Mouse (Mus musculus) embryo, embryonic 10 days (tissue): Measurements from ENCODE around the gene Heg1.

Experiments
- DNase-seq: peaks from one replicate; pipeline ENCODE4 v3.0.0-alpha.2; 2015; ENCODE audit warnings: low spot score

Gene Heg1

DNA sequence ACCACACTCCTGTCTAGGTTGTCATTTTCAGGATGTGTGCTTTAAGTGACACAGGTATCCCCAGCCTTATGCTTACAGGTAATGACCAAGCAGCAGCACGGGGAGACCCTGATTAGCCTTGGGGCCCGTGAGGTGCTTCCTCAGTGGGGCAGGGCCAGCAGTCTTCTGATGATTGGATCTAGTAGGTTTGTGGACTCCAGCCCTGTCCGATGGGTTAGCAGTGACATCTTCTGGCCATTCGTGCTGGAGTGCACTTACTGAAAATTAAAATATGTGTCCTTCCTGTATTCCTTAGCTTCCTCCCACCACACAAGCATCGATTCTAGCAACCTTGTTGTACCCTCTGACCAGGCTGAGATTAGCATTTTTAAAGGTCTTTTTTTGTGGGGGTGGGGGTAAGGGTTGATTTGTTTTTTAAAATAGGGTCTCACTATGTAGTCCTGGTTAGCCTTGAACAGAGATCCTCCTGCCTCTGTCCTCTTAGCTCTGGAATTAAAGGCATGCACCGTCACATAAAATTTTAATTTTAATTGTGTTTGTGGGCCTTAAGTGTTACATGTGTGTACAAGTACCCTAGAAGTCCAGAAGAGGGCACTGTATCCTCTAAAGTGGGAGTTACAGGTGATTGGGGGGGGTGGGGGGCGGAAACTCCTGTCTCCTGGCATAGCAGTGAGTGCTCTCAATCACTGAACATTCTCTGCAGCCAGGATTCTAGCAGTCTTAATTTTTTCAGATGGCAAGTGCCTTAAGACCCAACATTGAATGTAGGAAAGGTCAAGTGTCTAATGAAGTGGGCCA lies 60.7 kb downstream of the Heg1 start:
- DNase-seq = peak; percentile 64

DNA sequence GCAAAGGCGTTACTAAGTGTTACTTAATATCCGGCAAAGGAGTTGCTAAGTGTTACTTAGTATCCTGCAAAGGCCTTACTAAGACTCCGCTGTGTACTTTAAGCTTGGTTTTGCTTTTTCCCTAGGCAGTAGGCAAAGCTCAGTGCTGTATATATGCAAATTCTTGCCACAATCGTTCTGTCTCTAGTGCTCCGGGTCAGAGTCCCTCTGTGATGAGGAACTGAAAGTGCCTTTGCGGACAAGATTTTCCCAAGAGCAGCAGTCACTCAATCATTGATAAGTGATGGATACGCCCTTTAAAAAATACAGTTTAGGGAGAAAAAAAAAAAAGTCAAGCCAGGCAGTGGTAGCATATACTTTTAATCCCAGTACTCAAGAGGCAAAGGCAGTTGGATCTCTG lies 61.3 kb downstream of the Heg1 start:
- DNase-seq = no peak

DNA sequence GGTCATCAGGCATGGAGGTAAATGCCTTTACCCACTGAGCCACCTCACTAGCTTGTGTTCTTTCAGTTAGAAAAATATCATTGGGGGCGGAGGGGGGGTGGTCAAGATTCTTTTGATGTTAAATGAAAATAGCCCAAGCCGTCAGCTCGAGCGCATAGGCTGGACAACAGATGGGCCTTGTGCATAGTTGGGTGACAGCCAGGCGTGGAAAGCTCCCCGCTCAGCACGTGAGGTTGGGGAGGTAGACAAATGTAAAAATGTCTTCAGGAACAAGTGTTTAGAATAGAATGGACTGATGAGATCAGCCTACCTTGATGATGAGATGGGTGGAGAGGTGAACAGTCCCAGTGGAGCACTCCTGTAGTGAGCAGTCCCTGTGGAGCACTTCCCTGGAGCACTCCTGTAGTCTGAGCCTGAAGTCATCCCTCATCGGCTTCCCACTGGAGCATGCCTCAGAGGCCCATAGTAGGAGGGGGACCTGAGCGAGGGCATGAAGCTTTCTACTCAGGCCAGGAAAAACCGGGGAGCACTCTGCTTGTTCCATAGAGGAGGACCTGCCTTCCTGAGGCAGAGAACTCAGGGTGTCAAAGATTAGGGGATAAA lies 62.0 kb downstream of the Heg1 start:
- DNase-seq = no peak

DNA sequence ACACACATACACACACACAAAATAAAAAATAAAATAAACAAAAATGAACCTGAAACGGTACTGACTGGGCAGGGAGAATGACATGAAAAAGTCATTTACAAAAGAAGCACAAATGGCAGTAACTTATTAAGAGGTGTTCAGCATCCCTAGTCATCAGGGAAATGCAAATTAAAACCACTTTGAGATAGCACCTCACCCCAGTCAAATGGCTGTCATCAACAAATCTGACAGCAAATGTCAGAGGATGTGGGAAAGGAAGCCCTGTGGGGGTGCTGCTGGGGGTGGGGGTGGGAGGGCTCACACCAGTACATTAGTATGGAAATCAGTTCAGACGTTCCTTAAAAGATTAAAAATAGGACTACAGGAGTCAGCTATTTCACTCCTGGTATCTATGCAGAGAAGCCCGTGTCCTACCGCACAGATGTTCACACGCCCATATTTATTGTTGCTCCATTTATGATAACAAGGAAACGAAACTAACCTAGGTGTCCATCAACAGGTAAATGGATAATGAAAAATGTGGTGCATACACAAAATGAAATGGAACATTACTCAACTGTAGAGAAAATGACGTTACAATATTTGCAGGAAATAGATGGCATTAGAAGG lies 63.3 kb downstream of the Heg1 start:
- no peak for DNase-seq

DNA sequence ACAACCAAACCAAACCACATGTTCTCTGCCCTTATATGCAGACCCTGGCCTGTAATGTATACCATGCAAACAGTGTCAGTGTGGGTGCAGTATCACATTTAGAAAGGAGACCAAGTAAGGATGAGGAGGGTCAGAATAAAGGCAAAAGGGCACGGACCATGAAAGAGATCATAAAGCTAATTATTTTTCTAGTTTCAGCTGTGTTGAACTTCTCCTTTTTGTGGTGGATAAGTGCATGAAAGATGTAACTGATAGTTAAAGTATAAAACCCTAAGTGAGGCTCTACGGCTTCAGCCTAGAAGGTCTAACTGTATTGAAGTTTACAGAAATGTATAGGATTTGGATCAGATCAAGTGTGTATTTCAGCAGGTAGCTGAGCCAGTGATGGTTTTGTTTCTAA lies 63.8 kb downstream of the Heg1 start:
- no peak for DNase-seq

DNA sequence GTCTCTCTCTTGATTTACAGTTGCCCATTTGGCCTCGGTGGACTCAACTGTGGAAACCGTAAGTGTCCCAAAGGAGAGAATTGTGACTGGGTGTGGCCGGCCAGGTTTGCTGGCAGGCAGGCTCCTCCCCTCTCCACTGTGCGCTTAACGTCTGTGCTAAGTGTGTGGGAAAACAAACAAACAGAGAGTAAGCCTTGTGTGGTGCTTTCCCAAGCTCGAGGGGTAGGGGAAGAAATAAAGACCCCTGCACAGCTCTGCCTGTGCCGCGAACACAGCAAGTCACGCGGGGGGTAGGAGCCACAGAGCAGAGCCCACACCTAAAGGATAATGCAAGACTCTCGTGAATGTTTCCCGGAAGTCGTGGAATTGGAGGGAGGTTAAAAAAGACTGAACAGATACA lies 67.0 kb downstream of the Heg1 start:
- no peak for DNase-seq

DNA sequence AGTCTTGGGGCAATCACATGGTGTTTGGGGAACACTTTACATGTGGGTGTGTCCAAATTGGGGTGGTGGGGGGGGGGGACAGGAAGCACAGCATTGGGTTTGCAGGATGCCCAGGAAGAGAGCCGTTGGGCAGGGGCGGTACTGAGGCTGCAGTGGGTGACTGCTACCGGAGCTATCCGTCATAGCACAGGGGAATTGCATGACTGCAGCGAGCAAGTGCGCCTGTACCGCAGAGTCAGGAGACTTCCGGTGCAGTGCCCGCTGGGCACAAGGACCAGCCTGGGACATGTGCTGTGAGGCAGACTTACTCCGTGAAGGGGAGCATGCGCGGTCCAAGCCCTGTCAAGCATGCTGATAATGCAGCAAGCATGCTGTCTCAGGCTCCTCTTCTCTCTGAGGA lies 67.4 kb downstream of the Heg1 start:
- DNase-seq = no peak

DNA sequence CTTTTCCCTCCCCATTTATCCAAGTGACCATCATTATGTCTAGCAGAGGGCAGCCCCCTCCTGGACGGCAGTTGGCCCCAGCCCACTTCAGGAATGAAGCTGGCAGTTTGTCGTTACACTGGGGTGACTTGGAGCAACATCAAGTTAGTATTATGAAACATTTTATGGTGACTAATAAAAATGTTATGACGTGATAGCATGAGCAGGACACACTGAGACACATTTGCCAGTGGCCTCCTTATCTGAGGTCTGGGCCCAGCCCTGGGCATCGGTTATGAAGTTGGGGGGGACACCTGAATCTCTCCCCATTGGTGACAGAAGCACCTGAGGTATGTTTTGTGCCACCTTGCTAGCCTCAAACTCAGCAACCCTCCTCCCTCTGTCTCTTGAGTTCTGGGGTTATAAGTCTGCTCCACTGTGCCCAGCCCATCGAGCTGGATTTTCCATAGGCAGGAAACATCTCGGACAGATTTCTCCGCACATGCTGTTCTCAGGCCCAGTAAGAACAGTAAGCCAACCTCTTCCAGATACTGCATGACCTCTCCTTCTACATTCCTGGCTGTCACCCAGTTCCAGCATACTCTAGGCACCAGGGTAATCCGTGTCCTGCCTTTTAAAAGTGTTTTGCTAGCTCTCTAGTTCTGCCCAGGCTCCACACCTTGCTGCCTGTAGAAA lies 68.9 kb downstream of the Heg1 start:
- DNase-seq = no peak

DNA sequence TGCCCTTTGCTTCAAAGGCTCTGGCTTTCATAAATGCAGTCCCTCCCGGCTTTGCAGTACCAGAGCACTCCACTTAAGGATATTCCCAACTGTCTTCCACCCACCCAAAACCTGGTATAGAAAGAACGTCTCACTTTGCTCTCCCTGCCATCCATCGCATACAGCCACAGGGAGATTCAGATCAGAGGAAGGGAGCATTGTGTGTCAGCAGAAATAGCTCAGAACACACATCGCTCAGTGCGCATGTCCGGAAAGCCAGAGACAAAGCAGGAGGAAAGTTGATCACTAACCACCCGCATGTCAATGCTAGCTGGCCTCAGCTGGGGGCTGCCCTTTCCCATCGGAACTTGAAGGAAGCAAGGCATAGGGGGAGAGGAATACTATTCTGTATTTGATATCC lies 71.1 kb downstream of the Heg1 start:
- no peak for DNase-seq

DNA sequence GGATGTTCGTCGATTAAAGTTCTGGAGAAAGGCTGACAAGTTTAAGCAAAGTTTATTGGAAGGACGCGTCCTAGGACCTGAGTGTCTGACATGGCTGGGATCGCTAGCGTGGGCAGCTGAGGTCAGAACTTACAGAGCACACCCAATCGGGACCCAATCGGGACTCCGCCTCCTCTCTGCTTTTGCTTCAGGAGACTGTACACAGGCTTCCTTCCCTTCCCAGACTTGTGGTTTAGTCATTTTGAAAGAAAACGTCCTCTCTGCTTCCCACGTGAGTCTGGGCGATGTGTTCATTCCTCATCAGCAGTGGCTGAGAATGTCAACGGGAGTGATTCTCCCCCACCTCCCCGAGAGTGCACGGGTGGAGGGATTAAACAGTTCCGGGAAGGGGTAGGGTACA lies 71.8 kb downstream of the Heg1 start:
- DNase-seq = no peak

DNA sequence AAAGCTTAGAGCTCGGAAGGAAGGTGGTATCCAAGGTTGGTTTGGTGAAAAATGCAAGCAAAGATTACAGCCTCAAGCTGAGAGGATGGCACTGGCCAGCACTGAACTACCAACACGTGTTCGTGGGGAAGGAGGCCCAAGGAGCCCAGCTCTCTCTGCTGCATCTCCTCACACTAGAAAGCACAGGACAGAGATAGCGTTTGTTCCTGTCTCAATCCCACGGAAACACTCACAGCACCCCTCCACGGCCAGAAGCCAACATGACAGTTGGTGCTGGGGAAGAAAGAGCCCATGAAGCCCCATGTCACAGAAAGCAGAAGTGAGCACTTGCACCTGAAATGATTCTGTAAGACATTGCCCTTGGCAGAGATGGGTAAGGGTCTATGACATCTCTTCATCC lies 72.2 kb downstream of the Heg1 start:
- no peak for DNase-seq

DNA sequence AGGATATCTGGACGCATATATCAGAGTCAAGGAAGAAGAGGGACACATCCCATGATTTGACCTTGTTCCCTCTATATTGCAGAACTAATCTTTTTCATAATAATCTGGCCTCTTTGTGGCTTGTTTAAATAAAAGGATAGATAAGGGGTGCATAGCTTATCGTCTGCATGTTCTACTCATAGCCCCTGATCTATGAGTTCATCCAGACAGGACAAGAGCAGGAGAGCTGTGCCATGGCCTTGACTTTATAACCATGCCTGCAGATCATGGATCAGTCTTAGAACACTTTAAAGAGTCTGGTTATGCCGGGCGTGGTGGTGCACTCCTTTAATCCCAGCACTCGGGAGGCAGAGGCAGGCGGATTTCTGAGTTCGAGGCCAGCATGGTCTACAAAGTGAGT lies 75.0 kb downstream of the Heg1 start:
- no peak for DNase-seq

DNA sequence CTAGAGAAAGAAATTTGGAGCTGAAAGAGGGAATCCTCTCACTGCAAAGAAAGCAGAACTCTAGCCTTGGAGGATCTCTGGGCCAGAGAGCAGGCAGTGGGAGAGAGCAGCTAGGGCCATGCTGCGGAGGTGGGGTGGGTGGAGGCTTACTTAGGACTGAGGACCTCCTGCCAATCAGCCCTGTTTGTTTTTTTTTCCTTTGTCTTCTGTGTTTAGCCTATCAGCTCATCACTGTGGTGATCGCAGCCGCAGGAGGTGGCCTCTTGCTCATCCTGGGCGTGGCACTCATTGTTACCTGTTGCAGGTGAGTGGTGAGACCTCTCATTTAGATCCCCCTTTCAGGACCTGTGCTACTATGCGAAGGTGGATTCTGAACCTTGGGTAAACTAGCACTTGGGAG lies 76.4 kb downstream of the Heg1 start:
- DNase-seq = no peak

DNA sequence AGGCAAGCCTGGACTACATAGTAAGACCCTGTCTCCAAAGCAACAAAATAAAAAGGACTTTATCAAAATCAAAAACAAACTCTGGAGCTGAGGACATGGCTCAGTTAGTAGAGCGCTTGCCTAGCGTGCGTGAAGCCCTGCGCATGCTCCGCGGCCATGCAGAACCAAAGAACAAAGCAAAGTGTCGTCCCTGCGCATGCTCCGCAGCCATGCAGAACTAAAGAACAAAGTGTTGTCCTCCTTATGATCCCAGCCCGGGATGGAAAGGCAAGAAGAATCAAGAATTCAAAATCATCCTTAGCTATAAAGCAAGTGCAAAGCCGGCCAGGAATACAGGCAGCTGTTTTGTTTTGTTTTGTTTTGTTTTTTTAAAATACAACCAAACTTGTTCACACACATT lies 76.8 kb downstream of the Heg1 start:
- peak; percentile 42 for DNase-seq

DNA sequence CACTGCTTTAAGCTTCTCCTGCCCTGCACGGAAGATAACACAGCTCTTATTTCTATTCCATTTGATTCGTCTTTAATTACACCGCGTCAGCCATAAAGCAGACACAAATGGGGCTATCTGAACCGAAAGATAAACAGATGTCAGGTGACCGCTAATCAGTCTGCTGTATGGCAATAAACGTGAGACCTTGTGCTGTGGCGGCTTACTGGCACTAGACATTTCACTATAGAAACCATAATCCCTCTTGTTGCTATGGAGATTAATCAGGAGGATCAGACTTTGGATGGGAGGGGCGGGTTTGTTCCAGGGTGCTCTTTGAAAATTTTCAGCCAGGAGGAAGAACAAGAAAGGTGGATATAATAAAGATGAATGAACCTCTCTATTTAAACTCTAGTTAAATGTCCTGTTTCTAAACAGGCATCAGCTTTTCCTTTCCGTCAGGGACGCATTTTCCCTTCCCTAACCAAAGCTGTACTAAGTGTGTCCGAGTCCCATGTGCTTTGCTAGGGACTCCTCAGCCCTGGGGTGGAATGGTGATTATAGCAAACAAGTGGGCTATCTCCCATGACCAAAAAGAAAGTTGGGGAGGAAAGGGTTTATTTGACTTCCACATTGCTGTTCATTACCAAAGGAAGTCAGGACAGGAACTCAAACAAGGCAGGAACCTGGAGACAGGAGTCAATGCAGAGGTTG lies 80.5 kb downstream of the Heg1 start:
- DNase-seq = peak; percentile 62

DNA sequence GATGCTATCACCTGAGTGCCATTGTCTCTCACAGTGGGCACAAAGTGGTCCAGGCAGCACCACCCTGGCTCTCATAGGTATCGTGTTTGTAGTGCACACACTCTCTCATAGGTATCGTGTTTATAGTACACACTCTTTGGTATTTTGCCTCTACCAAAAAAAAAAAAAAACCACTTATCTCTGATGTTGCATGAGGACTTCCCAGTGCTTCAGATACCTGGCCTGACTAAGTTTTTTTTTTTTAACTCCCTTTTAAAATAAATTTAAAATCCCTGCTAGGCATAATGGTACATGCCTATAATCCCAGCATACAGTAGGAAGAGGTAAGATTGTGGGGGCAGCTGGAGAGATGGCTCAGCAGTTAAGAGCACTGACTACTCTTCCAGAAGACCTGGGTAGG lies 81.3 kb downstream of the Heg1 start:
- DNase-seq = no peak

DNA sequence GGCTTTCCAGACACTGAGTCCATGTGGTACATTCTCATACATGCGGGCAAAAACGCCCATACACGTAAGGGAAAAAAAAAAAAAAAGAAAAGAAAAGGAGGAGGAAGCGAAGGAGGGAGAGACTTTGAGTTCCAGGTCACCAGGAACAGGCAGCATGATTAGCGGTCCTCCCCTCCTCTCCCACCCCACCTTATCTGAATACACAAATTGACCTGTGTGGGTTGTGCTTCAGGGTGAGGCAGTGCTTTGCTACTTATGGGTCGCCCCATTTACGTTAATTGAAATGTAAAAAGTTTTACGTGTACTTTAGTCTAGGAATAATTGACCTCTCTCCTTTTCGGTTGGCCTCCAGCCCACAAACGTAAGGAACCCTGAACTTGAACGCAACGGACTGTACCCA lies 82.1 kb downstream of the Heg1 start:
- DNase-seq = no peak

DNA sequence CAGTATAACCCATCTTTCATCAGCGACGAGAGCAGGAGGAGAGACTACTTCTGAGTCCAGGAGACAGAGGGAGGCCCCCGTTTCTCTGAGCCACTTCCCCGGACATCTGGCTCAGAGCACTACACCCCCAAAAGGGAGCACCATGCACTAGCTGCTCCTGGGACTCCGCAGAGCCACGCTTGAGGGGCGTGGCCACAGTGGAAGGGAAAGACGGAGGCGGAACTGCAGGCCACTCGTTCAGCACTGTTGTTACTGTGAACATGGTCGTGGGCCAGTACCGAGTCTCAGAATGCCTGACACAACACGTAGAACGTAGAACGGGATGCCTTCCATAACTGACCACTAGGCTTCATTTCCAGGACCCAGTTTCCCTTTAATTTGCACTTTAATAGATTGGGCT lies 82.6 kb downstream of the Heg1 start:
- no peak for DNase-seq

DNA sequence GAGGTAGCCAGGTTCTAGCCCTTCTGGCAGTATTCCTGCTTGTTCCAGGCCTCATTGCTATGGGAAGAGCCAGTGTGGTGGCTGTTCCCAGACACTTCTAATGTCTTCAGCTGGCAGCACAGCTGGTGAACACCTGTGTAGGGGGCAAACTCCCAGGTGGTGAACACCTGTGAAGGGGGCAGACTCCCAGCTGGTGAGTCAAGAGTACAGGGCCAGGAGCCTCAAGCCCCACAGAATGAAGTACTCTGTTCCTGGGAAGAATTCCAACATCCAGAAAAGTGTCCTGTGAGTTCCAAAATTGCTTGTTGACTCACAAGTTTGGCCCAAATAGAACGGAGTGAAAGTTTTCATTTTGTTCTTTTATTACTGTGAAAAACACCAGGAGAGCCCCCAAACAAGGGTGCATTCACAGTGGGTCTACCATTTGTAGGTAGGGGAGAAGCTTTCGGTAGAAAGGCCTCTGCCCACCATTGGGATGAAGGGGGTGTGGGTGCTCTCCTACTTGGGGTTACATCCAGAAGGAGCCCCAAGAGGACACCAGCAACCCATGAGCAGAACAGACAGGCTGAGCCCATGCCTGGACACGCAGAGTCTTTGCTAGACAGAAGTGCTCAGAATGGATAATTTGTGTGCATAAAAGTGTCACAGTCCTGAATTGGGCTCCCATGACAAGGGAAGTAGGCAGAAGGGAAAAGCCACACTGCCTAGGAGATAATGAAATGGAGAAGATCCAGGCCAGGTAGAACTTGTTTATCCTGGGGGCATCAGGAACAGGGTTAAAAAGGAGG lies 84.5 kb downstream of the Heg1 start:
- DNase-seq = no peak

DNA sequence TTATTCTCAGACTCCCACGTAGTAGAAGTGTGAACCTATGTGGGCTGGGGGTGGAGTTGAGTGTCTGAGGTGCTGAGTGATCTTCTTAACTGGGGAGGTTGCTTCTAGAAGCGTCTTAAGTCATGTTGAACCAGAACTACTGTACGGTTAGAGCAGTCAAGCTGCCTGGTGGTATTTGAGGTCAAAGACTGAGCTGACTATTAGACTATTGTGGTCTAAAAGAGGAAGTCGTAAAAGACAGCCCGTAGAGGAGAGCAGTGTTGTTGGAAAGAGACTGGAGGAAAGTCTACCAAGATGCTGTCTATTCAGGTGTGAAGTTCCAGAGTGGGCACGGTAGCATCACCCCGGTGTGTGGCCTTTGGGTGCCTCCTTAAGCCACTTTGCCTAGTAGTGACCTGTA lies 85.7 kb downstream of the Heg1 start:
- no peak for DNase-seq

DNA sequence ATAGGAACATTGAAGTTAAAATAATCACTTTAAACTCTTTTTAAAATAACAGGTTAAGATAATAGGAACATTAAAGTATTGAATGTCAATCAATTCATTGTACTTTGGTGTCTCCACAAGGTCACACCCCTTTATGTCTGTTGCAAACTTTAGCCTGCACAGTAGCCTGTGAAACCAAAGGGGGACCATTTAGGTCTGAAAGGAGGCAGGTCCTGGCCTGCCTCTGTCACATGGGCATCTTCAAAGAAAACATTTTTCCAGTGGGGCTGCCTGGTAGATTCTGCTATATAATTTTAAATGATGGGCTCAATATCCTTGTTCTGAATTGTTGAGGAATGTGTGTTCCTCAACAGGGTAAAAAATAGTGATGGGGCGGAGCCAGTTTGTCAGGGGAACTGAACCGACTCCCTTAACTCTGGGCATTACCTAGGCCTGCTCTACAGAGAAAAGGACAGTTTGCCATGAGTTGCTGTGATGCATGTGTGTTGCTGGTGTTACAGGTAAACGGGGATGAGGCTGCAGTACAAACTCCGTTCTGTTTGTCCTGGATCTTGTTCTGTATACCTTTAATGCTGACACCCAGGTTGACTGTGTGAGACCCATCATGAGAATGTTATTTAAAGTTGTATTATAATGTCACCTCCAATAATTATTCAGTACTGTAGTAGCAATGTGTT lies 86.7 kb downstream of the Heg1 start:
- DNase-seq = no peak
